Mouse (Mus musculus): ENCODE results near the gene Gpkow. TPM values are rescaled to one million over a fixed set of nuclear protein-coding genes. Genes with fewer than 3 reads are reported as not detected.
"Not testable (repeated sequence)": the region's sequence is repeated elsewhere in the genome, so short reads cannot be mapped to it uniquely, and the experiment has no call there.

Gene Gpkow
- total RNA-seq, 2 experiments from 2014 or later: 35.5 to 38.4 TPM

- no peak for DNase-seq (ENCODE audit: low spot score in 2 of 2)
Observed at GRCm38 (mm10) chrX:7680864-7681263, 16.1 kb upstream of the Gpkow start, which contains the start of gene Magix. Magix (minus strand) TSS chrX:7681251.

GRCm38 (mm10) chrX:7688321-7688720 is 8.6 kb upstream of the Gpkow start:
- no peak for DNase-seq (ENCODE audit: low spot score in 2 of 2)

GRCm38 (mm10) chrX:7690486-7690885 is 6.4 kb upstream of the Gpkow start:
- DNase-seq (ENCODE audit: low spot score in 2 of 2): no peak

- DNase-seq (ENCODE audit: low spot score in 2 of 2): no peak
Observed at GRCm38 (mm10) chrX:7692862-7693261, 4.1 kb upstream of the Gpkow start.

- DNase-seq (ENCODE audit: low spot score in 2 of 2): no peak
Observed at GRCm38 (mm10) chrX:7696520-7696919, 411 bp upstream of the Gpkow start.

GRCm38 (mm10) chrX:7713764-7714134 is 16.8 kb downstream of the Gpkow start:
- not testable (repeated sequence) for DNase-seq (ENCODE audit: low spot score in 2 of 2)

GRCm38 (mm10) chrX:7714135-7714899 is 17.4 kb downstream of the Gpkow start, which contains the start of gene Wdr45:
Wdr45 (plus strand) TSS chrX:7714333.
- DNase-seq (ENCODE audit: low spot score in 2 of 2): peak; percentile 89 to 91

- DNase-seq (ENCODE audit: low spot score in 2 of 2): not testable (repeated sequence)
Observed at GRCm38 (mm10) chrX:7716058-7716457, 19.1 kb downstream of the Gpkow start.

- peak; percentile 56 to 58 for DNase-seq (ENCODE audit: low spot score in 2 of 2)
Observed at GRCm38 (mm10) chrX:7721514-7722281, 24.8 kb downstream of the Gpkow start, which contains the start of gene Gm45208. Gm45208 (plus strand) TSS chrX:7722245.

- no peak for DNase-seq (ENCODE audit: low spot score in 2 of 2)
Observed at GRCm38 (mm10) chrX:7722282-7722611, 25.3 kb downstream of the Gpkow start.

GRCm38 (mm10) chrX:7722691-7723090 is 25.8 kb downstream of the Gpkow start:
- DNase-seq (ENCODE audit: low spot score in 2 of 2): no peak

GRCm38 (mm10) chrX:7724135-7724534 is 27.2 kb downstream of the Gpkow start:
- DNase-seq (ENCODE audit: low spot score in 2 of 2): no peak

GRCm38 (mm10) chrX:7725841-7726240 is 28.9 kb downstream of the Gpkow start:
- no peak for DNase-seq (ENCODE audit: low spot score in 2 of 2)

GRCm38 (mm10) chrX:7727176-7727575 is 30.2 kb downstream of the Gpkow start:
- DNase-seq (ENCODE audit: low spot score in 2 of 2): no peak

GRCm38 (mm10) chrX:7728215-7728921 is 31.4 kb downstream of the Gpkow start, which contains the start of gene Praf2:
Praf2 (plus strand) TSS chrX:7728439.
- peak; percentile 68 to 77 for DNase-seq (ENCODE audit: low spot score in 2 of 2)

- no peak for DNase-seq (ENCODE audit: low spot score in 2 of 2)
Observed at GRCm38 (mm10) chrX:7728922-7729265, 32.0 kb downstream of the Gpkow start.

GRCm38 (mm10) chrX:7733571-7734156 is 36.7 kb downstream of the Gpkow start:
- DNase-seq (ENCODE audit: low spot score in 2 of 2): peak; percentile 71 to 77

- DNase-seq (ENCODE audit: low spot score in 2 of 2): no peak
Observed at GRCm38 (mm10) chrX:7739336-7740081, 42.6 kb downstream of the Gpkow start.

GRCm38 (mm10) chrX:7740082-7740819 is 43.3 kb downstream of the Gpkow start:
- DNase-seq (ENCODE audit: low spot score in 2 of 2): no peak

- DNase-seq (ENCODE audit: low spot score in 2 of 2): no peak
Observed at GRCm38 (mm10) chrX:7741103-7741502, 44.2 kb downstream of the Gpkow start.

Data from layer of hippocampus, postnatal 10 days (tissue).